Mouse (Mus musculus): ENCODE data around the gene Snx29. TPM values are rescaled to one million over a fixed set of nuclear protein-coding genes. Genes with fewer than 3 reads are reported as not detected.
"Not testable (repeated sequence)": the region's sequence is repeated elsewhere in the genome, so short reads cannot be mapped to it uniquely, and the experiment has no call there.

Gene Snx29
- polyA plus RNA-seq, 1 experiment = 24.4 TPM

DNA sequence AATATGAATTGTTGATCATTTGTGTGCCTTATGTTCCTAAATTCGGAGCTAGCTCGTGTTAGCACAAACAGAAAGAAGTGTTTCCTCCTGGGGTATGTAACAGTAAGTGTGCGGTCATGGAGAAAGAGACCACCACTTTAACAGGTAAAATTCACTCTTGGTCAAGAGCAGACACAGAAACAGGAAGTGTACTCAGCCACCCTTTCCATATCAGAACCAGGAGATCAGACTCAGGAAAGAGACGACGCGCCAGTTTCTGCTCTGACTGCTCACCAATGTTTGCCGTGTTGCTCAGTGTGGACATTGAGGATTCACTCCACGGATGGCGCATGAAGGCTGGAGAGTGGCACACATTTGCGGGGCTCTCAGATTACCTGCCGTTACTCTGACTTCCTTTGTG lies 242.4 kb downstream of the Snx29 start:
- H3K4me1 ChIP-seq (ENCODE audit: control insufficient read depth, insufficient read depth, low read length) = peaks cover 2% of the 10 kb centered on the region; the same call in 1 of the 2 replicates

DNA sequence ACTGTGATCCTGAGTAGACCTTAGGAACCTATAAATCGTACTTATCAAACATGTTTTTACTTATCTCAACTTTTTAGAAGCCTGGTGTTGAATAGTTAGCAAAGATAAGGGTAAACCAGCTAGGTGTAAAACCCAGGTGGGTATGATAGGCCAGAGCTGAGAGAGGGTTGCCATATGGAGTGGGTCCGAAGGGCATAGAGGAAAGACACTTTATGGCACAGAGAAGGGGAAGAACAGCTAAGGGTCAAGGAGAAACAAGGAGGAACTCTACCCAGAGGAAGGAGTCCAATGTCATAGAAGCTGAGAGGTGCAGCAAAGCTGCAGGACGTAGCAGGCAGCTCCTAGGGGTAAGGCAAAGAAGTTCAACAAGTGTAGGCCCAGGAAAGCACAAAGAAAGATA lies 244.9 kb downstream of the Snx29 start:
- Histone ChIP-seq H3K27ac (ENCODE audit: control insufficient read depth, insufficient read depth, low read depth, low read length, poor library complexity) (no peak overlapping the region), H3K4me1 (ENCODE audit: control insufficient read depth, insufficient read depth, low read length) (no peaks in the 10 kb centered on the region; the same call in 1 of the 2 replicates), H3K4me3 (replicated peaks; ENCODE audit: control insufficient read depth, low read depth, low read length) (no peak overlapping the region)
- WGBS = 53% methylated on average over 3 of the region's 3 CpGs
- TF ChIP-seq CTCF (IDR thresholded peaks at IDR 0.05; ENCODE audit: control insufficient read depth, insufficient read depth, low read length) = no peak
- TF ChIP-seq POLR2A (IDR thresholded peaks at IDR 0.05; ENCODE audit: borderline replicate concordance, control insufficient read depth, low read depth, low read length) = no peak

More for the DNA sequence above, 242.4 kb downstream of the Snx29 start:
- no peak for TF ChIP-seq CTCF (IDR thresholded peaks at IDR 0.05; ENCODE audit: control insufficient read depth, insufficient read depth, low read length)
- TF ChIP-seq POLR2A (IDR thresholded peaks at IDR 0.05; ENCODE audit: borderline replicate concordance, control insufficient read depth, low read depth, low read length) = no peak
- no peak overlapping the region for H3K27ac ChIP-seq (ENCODE audit: control insufficient read depth, insufficient read depth, low read depth, low read length, poor library complexity)
- H3K4me3 ChIP-seq (replicated peaks; ENCODE audit: control insufficient read depth, low read depth, low read length) = no peak overlapping the region
- 4% methylated on average over 11 of the region's 11 CpGs for WGBS

DNA sequence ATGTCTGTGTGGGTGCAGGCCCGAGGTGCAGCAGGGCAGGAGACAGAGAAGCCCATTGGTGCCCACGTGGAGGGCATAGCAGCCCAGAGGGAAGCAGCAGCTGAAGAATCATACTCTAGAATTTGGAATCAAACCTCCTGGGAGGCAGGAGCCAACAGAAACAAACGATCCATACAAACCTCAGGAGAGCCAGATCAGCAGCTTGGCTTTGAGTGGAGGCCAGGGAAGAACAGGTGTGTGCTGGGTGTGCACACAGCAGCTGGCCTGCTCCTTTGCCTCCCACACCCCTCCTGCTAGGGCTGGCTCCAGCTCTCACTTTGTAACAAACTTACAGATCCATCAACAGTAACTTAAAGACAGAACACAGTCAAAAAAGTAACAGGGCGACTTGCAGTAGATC lies 245.4 kb downstream of the Snx29 start:
- no peak overlapping the region for H3K27ac ChIP-seq (ENCODE audit: control insufficient read depth, insufficient read depth, low read depth, low read length, poor library complexity)
- H3K4me1 ChIP-seq (ENCODE audit: control insufficient read depth, insufficient read depth, low read length) = no peaks in the 10 kb centered on the region; the same call in 1 of the 2 replicates
- 76% methylated on average over 4 of the region's 4 CpGs for WGBS
- no peak overlapping the region for H3K4me3 ChIP-seq (replicated peaks; ENCODE audit: control insufficient read depth, low read depth, low read length)
- TF ChIP-seq POLR2A (IDR thresholded peaks at IDR 0.05; ENCODE audit: borderline replicate concordance, control insufficient read depth, low read depth, low read length) (no peak), CTCF (IDR thresholded peaks at IDR 0.05; ENCODE audit: control insufficient read depth, insufficient read depth, low read length) (no peak)

DNA sequence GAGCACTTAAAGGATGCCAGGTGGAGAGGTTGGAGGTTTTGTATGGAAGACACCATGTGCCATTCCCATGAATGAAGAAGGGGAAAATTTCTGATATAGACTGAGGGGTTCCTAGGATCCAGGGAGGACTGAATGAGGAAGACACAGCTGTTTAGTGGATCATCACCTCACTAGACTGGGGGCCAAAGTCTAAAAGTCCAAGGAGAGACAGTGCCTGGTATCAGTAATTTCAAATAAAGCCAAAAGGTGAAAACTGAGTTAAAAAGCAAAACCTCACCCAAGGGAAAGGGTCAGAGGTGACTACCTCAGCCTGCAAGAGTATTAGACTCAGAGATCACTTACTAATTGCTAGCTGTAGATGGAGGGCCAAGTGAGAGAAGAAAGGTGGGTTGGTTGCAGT lies 245.9 kb downstream of the Snx29 start:
- H3K4me1 ChIP-seq (ENCODE audit: control insufficient read depth, insufficient read depth, low read length) = no peaks in the 10 kb centered on the region; the same call in 1 of the 2 replicates
- no peak for TF ChIP-seq POLR2A (IDR thresholded peaks at IDR 0.05; ENCODE audit: borderline replicate concordance, control insufficient read depth, low read depth, low read length)

DNA sequence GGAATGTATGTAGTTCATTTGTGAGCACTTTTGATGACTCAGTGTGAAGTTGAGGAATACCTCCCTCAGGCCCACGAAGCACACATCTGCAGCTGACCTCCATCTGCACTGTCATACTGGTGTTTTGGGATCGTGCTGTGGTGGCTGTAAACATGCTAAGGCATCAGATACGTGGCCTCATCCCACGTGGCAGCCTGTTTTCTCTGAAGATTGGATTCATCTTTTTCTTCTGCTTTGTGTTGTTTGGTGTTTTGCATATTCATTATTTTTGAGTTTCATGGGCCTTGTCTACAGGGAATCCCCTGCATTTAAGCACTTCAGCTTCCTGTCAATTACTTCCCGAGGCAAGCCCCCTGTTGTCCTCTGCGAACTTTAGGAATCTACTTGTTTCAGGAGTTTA lies 246.4 kb downstream of the Snx29 start:
- 79% methylated on average over 6 of the region's 6 CpGs for WGBS
- TF ChIP-seq POLR2A (IDR thresholded peaks at IDR 0.05; ENCODE audit: borderline replicate concordance, control insufficient read depth, low read depth, low read length) (no peak), CTCF (IDR thresholded peaks at IDR 0.05; ENCODE audit: control insufficient read depth, insufficient read depth, low read length) (no peak)
- H3K27ac ChIP-seq (ENCODE audit: control insufficient read depth, insufficient read depth, low read depth, low read length, poor library complexity) = no peak overlapping the region
- H3K4me3 ChIP-seq (replicated peaks; ENCODE audit: control insufficient read depth, low read depth, low read length) = no peak overlapping the region
- H3K4me1 ChIP-seq (ENCODE audit: control insufficient read depth, insufficient read depth, low read length) = no peaks in the 10 kb centered on the region; the same call in 1 of the 2 replicates

More for the DNA sequence above, 245.9 kb downstream of the Snx29 start:
- Histone ChIP-seq H3K27ac (ENCODE audit: control insufficient read depth, insufficient read depth, low read depth, low read length, poor library complexity) (no peak overlapping the region), H3K4me3 (replicated peaks; ENCODE audit: control insufficient read depth, low read depth, low read length) (no peak overlapping the region)

DNA sequence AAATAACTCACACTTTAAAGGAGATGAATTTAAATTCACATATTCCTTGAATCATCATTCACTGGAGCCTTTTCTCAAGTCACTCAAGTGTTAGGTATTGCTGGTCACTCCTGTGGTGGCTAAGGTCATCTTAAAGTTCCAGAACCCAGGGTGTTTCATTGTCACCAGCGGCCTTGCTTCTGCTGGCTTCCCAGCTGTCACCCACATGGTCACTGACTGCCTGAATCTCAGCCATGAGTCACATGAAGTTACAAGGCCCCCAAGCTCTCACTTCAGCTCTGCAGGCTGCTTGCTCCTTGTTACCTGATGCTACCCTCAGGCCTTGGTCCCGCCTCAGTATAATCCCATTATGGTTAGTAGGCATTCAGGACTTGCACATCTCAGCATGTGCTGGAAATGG lies 247.4 kb downstream of the Snx29 start:
- WGBS = 83% methylated on average over 2 of the region's 2 CpGs
- no peak overlapping the region for H3K4me3 ChIP-seq (replicated peaks; ENCODE audit: control insufficient read depth, low read depth, low read length)
- H3K4me1 ChIP-seq (ENCODE audit: control insufficient read depth, insufficient read depth, low read length) = no peaks in the 10 kb centered on the region; the same call in 1 of the 2 replicates
- no peak overlapping the region for H3K27ac ChIP-seq (ENCODE audit: control insufficient read depth, insufficient read depth, low read depth, low read length, poor library complexity)
- TF ChIP-seq CTCF (IDR thresholded peaks at IDR 0.05; ENCODE audit: control insufficient read depth, insufficient read depth, low read length) = no peak
- no peak for TF ChIP-seq POLR2A (IDR thresholded peaks at IDR 0.05; ENCODE audit: borderline replicate concordance, control insufficient read depth, low read depth, low read length)

DNA sequence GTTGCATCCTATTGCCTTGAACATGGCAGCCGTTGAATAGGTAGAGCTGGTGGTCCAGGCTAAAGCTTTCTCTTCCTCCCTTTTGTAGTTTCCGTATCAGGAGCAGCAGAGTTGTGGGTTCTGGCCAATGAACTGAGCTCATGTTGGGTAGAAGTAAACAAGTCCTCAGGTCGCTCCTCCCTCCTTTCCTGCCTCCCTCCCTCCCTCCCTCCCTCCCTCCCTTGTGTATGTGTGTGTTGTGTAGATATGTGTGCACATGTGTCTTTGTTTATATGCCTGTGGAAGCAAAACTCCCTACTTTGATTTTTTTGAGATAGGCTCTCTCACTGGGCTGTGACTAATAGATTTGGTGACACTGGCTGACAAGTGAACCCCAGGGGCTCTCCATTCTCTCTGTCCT lies 251.8 kb downstream of the Snx29 start:
- TF ChIP-seq CTCF (IDR thresholded peaks at IDR 0.05; ENCODE audit: control insufficient read depth, insufficient read depth, low read length) (no peak), POLR2A (IDR thresholded peaks at IDR 0.05; ENCODE audit: borderline replicate concordance, control insufficient read depth, low read depth, low read length) (no peak)
- Histone ChIP-seq H3K4me1 (ENCODE audit: control insufficient read depth, insufficient read depth, low read length) (peaks cover 4% of the 10 kb centered on the region; the same call in 1 of the 2 replicates), H3K4me3 (replicated peaks; ENCODE audit: control insufficient read depth, low read depth, low read length) (no peak overlapping the region), H3K27ac (ENCODE audit: control insufficient read depth, insufficient read depth, low read depth, low read length, poor library complexity) (no peak overlapping the region)
- 69% methylated on average over 3 of the region's 3 CpGs for WGBS

DNA sequence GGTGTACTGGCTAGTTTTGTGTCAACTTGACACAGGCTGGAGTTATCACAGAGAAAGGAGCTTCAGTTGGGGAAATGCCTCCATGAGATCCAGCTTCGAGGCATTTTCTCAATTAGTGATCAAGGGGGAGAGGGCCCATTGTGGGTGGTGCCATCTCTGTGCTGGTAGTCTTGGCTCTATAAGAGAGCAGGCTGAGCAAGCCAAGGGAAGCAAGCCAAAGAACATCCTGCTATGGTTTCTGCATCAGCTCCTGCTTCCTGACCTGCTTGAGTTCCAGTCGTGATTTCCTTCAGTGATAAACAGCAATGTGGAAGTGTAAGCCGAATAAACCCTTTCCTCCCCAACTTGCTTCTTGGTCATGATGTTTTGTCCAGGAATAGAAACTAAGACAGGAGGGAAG lies 253.0 kb downstream of the Snx29 start:
- H3K27ac ChIP-seq (ENCODE audit: control insufficient read depth, insufficient read depth, low read depth, low read length, poor library complexity); H3K4me1 ChIP-seq (ENCODE audit: control insufficient read depth, insufficient read depth, low read length); H3K4me3 ChIP-seq (replicated peaks; ENCODE audit: control insufficient read depth, low read depth, low read length): not testable (repeated sequence)
- 45% methylated on average over 3 of the region's 3 CpGs for WGBS

DNA sequence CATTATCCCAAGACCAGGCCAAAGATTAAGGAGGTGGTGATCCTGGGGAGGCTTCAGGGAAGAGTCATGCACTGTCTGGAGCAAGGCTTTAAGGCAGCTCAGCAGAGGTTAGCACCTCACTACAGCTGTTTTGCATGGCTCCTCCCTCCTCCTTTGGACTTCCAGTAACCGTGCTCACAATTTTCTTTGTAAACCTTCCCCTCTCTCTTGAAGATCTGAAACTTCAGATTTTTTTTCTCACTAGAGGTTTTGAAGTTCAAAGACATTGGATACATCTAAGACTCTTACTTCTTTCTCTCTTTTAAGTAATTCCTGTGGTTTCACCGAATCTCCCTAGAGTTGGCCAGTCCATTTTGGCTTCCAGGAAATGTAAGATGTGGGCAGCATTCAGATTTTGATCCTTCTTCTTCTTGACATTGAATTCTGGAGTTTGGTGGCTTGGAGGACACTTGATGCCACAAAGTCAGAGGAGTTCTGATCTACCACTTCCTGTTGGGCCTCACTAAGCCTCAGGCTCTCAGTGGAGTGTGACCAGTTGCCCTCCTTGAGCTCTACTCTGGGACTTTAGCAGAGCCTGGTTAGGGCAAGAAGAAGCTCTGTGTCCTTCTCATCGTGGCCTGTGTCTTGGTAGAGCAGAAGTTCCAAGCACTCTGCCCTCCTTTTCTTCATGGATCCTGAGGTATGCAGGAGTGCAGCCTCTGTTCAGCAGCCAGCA lies 255.0 kb downstream of the Snx29 start:
- TF ChIP-seq POLR2A (IDR thresholded peaks at IDR 0.05; ENCODE audit: borderline replicate concordance, control insufficient read depth, low read depth, low read length) = no peak
- no peak for TF ChIP-seq CTCF (IDR thresholded peaks at IDR 0.05; ENCODE audit: control insufficient read depth, insufficient read depth, low read length)
- H3K4me1 ChIP-seq (ENCODE audit: control insufficient read depth, insufficient read depth, low read length) = peaks cover 4% of the 10 kb centered on the region; the same call in 1 of the 2 replicates

More for the DNA sequence above, 255.0 kb downstream of the Snx29 start:
- Histone ChIP-seq H3K27ac (ENCODE audit: control insufficient read depth, insufficient read depth, low read depth, low read length, poor library complexity) (no peak overlapping the region), H3K4me3 (replicated peaks; ENCODE audit: control insufficient read depth, low read depth, low read length) (no peak overlapping the region)
- WGBS = 48% methylated on average over 3 of the region's 3 CpGs
